Mouse (Mus musculus): ENCODE measurements around the gene Camta1. TPM values are rescaled to one million over a fixed set of nuclear protein-coding genes. Genes with fewer than 3 reads are reported as not detected.
A peak's percentile ranks its signal among the peaks of the same experiment; 100 is the strongest.

Gene Camta1
- total RNA-seq, 2 experiments from 2014 or later, result 66.1 to 84.1 TPM

- DNase-seq, result no peak
- intact Hi-C loops (cut with DNase I; ENCODE audit: low total_unique reads), result no loop called here
These were observed 222.7 kb downstream of the Camta1 start for GRCm38 (mm10) chr4:151638941-151639340.

GRCm38 (mm10) chr4:151637348-151637747 lies 224.3 kb downstream of the Camta1 start:
- no peak for DNase-seq
- intact Hi-C loops (cut with DNase I; ENCODE audit: low total_unique reads), result no loop called here

- intact Hi-C loops (cut with DNase I; ENCODE audit: low total_unique reads), result no loop called here
- no peak for DNase-seq
These were observed 226.9 kb downstream of the Camta1 start for GRCm38 (mm10) chr4:151634771-151635170.

- no peak for DNase-seq
- intact Hi-C loops (cut with DNase I; ENCODE audit: low total_unique reads), result no loop called here
These were observed 227.9 kb downstream of the Camta1 start for GRCm38 (mm10) chr4:151633795-151634194.

GRCm38 (mm10) chr4:151632321-151632720 lies 229.4 kb downstream of the Camta1 start:
- intact Hi-C loops (cut with DNase I; ENCODE audit: low total_unique reads), result no loop called here
- DNase-seq, result no peak

- DNase-seq, result no peak
- intact Hi-C loops (cut with DNase I; ENCODE audit: low total_unique reads), result no loop called here
These were observed 231.0 kb downstream of the Camta1 start for GRCm38 (mm10) chr4:151630664-151631063.

- DNase-seq, result no peak
- intact Hi-C loops (cut with DNase I; ENCODE audit: low total_unique reads), result no loop called here
These were observed 231.4 kb downstream of the Camta1 start for GRCm38 (mm10) chr4:151630231-151630630.

GRCm38 (mm10) chr4:151619541-151620016 lies 242.1 kb downstream of the Camta1 start:
- intact Hi-C loops (cut with DNase I; ENCODE audit: low total_unique reads), result loop anchor here (10.0 kb wide), 1 partner anchor 145 kb away; no protein-coding TSS in a partner anchor
- no peak for DNase-seq

GRCm38 (mm10) chr4:151618420-151619310 lies 243.0 kb downstream of the Camta1 start:
- no peak for DNase-seq
- intact Hi-C loops (cut with DNase I; ENCODE audit: low total_unique reads), result loop anchor here (10.0 kb wide), 1 partner anchor 146 kb away; no protein-coding TSS in a partner anchor

- intact Hi-C loops (cut with DNase I; ENCODE audit: low total_unique reads), result loop anchor here (5.0 to 10.0 kb wide), 2 partner anchors 153 to 246 kb away; no protein-coding TSS in a partner anchor
These were observed 250.1 kb downstream of the Camta1 start for GRCm38 (mm10) chr4:151611621-151612020.

GRCm38 (mm10) chr4:151610266-151610665 lies 251.4 kb downstream of the Camta1 start:
- DNase-seq, result peak; percentile 49

More at GRCm38 (mm10) chr4:151611621-151612020, 250.1 kb downstream of the Camta1 start:
- DNase-seq, result no peak

GRCm38 (mm10) chr4:151604907-151605306 lies 256.8 kb downstream of the Camta1 start:
- DNase-seq, result peak; percentile 28
- intact Hi-C loops (cut with DNase I; ENCODE audit: low total_unique reads), result no loop called here

More at GRCm38 (mm10) chr4:151610266-151610665, 251.4 kb downstream of the Camta1 start:
- intact Hi-C loops (cut with DNase I; ENCODE audit: low total_unique reads), result loop anchor here (5.0 to 10.0 kb wide), 2 partner anchors 155 to 247 kb away; no protein-coding TSS in a partner anchor

- intact Hi-C loops (cut with DNase I; ENCODE audit: low total_unique reads), result no loop called here
- DNase-seq, result peak; percentile 86
These were observed 257.2 kb downstream of the Camta1 start for GRCm38 (mm10) chr4:151604481-151604880.

GRCm38 (mm10) chr4:151603586-151603985 lies 258.1 kb downstream of the Camta1 start:
- intact Hi-C loops (cut with DNase I; ENCODE audit: low total_unique reads), result no loop called here
- no peak for DNase-seq

GRCm38 (mm10) chr4:151595116-151595515 lies 266.6 kb downstream of the Camta1 start:
- no peak for DNase-seq
- intact Hi-C loops (cut with DNase I; ENCODE audit: low total_unique reads), result no loop called here

GRCm38 (mm10) chr4:151593042-151593441 lies 268.6 kb downstream of the Camta1 start:
- intact Hi-C loops (cut with DNase I; ENCODE audit: low total_unique reads), result no loop called here
- no peak for DNase-seq

- intact Hi-C loops (cut with DNase I; ENCODE audit: low total_unique reads), result no loop called here
- no peak for DNase-seq
These were observed 275.6 kb downstream of the Camta1 start for GRCm38 (mm10) chr4:151586074-151586473.

GRCm38 (mm10) chr4:151577961-151578360 lies 283.7 kb downstream of the Camta1 start:
- intact Hi-C loops (cut with DNase I; ENCODE audit: low total_unique reads), result no loop called here
- DNase-seq, result no peak

- no peak for DNase-seq
These were observed 285.2 kb downstream of the Camta1 start for GRCm38 (mm10) chr4:151576291-151577108.

GRCm38 (mm10) chr4:151572716-151573115 lies 289.0 kb downstream of the Camta1 start:
- intact Hi-C loops (cut with DNase I; ENCODE audit: low total_unique reads), result no loop called here
- no peak for DNase-seq

More at GRCm38 (mm10) chr4:151576291-151577108, 285.2 kb downstream of the Camta1 start:
- intact Hi-C loops (cut with DNase I; ENCODE audit: low total_unique reads), result no loop called here

Measured in gastrocnemius, postnatal 14 days (tissue).